Mouse (Mus musculus) liver, adult 2 months (tissue): ENCODE measurements around the gene Ddx19a. TPM values are rescaled to one million over a fixed set of nuclear protein-coding genes. Genes with fewer than 3 reads are reported as not detected.

Experiments
- DNase-seq: peaks from one replicate; pipeline ENCODE4 v3.0.0-alpha.2; 2011; ENCODE audit warnings: low read depth, low spot score; ENCODE audit errors: extremely low read depth
- H3K27ac ChIP-seq: fragments of 200-500 bp; replicated peaks from 2 replicates; pipeline ENCODE4 v1.5.1; 2012; ENCODE audit warnings: low read depth, mild to moderate bottlenecking, control low read depth, inconsistent platforms, low read length; ENCODE audit not compliant: insufficient read depth
- H3K27me3 ChIP-seq: fragments of 200-500 bp; 2 replicates; pipeline ENCODE4 v1.6.1; 2012; ENCODE audit warnings: mild to moderate bottlenecking, moderate library complexity, low read length, inconsistent platforms; ENCODE audit not compliant: control insufficient read depth, insufficient read depth
- H3K36me3 ChIP-seq: fragments of 200-500 bp; 2 replicates; pipeline ENCODE4 v1.6.1; 2012; ENCODE audit warnings: low read length, inconsistent platforms; ENCODE audit not compliant: control insufficient read depth, insufficient read depth
- H3K4me1 ChIP-seq: fragments of 200-500 bp; 2 replicates; pipeline ENCODE4 v1.6.1; 2011; ENCODE audit warnings: low read length; ENCODE audit not compliant: control insufficient read depth, insufficient read depth
- H3K4me3 ChIP-seq: fragments of 200-500 bp; 2 replicates; pipeline ENCODE4 v1.5.1; 2011; ENCODE audit warnings: low read depth, mild to moderate bottlenecking, control low read depth, low read length, moderate library complexity; ENCODE audit not compliant: insufficient read depth
- H3K79me2 ChIP-seq: fragments of 200-500 bp; 2 replicates; pipeline ENCODE4 v1.6.1; 2012; ENCODE audit warnings: inconsistent platforms, mild to moderate bottlenecking, low read length, moderate library complexity; ENCODE audit not compliant: control insufficient read depth, insufficient read depth
- H3K9ac ChIP-seq: fragments of 200-500 bp; 2 replicates; pipeline ENCODE4 v1.6.1; 2012; ENCODE audit warnings: low read depth, mild to moderate bottlenecking, control low read depth, inconsistent platforms, low read length
- CTCF ChIP-seq: fragments of 200-500 bp; IDR thresholded peaks from 2 replicates; pipeline ENCODE4 v1.5.1; 2011; ENCODE audit warnings: low read depth, low read length, control low read depth
- POLR2A ChIP-seq: fragments of 200-500 bp; IDR thresholded peaks from 2 replicates; pipeline ENCODE4 v1.6.1; 2011; ENCODE audit warnings: low read length, control low read depth; ENCODE audit not compliant: insufficient read depth; ENCODE audit errors: extremely low read depth
- WGBS: fragments of 180-500 bp; shearing (Covaris S2); methylation state at CpG from one replicate; pipeline ENCODE4 v1.1.7; 2018; 5-methylcytosine and 5-hydroxymethylcytosine counted together
- polyA plus RNA-seq: library from polyadenylated mRNA; depleted of rRNA; stranded (reverse); fragments of >200 nt; gene quantifications from 2 replicates; pipeline ENCODE4 v1.2.3, GENCODE M21; 2012
- total RNA-seq: library from RNA; depleted of rRNA; stranded (reverse); fragments of >200 nt; gene quantifications from 2 replicates; pipeline ENCODE4 v1.2.3, GENCODE M21; 2014

The Ddx19a gene
- total and polyA plus RNA-seq, 2 experiments = 10.2 to 12.0 TPM

DNA sequence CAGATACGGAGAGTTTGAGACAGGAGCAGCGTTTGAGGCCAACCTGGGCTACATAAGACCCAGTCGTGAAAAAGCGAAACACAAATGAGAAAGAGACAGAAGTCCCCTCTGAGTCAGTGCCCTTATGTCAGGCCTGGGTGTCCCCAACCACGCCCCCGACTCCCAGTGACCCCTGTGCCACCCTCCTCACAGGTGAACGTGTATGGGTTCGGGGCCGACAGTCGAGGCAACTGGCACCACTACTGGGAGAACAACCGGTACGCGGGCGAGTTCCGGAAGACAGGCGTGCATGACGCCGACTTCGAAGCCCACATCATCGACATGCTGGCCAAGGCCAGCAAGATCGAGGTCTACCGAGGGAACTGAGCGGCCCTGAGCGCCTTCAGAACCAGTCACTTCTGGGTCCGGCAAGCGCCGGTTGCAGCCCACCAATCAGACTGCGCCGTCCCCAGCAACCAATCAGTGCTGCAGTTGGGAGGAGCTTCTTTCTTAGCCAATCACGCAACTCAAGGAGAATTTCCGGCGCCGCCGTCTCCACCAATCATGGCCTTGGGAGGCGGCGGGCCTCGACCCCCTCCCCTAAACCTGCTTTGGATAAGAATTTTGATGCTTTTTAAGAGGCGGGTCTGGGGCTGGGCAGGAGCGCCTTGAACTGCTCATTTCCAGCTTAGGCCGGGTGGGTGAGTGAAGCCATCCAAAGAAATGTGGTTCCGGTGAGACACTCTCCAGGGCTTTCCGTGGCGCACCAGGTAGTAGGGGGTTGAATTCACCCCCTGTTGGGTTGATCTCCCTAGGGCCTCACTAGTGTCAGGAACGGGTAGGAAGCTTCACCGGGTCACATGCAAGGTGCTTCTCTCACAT lies 27.5 kb downstream of the Ddx19a start:
- WGBS = 6% methylated on average over 45 of the region's 45 CpGs

GRCm38 (mm10) chr8:110967326-110967725 lies 30.3 kb downstream of the Ddx19a start:
- Histone ChIP-seq H3K4me1 (peaks cover 9% of the 10 kb centered on the region), H3K9ac (no peak overlapping the region), H3K79me2 (no peaks in the 10 kb centered on the region), H3K27me3 (no peaks in the 10 kb centered on the region), H3K4me3 (no peak overlapping the region), H3K27ac (no peak overlapping the region), H3K36me3 (no peaks in the 10 kb centered on the region)
- WGBS = 86% methylated on average over 9 of the region's 9 CpGs
- TF ChIP-seq POLR2A (no peak), CTCF (no peak)
- DNase-seq = no peak

More for the DNA sequence above, 27.5 kb downstream of the Ddx19a start:
- H3K9ac ChIP-seq = peak overlapping the region; percentile 84
- no peak for TF ChIP-seq CTCF
- 0 out of 2 replicates have a peak, but pooled peaks have one; percentile 50 for TF ChIP-seq POLR2A
- H3K4me1 ChIP-seq = peaks cover 9% of the 10 kb centered on the region
- no peaks in the 10 kb centered on the region for H3K27me3 ChIP-seq
- no peaks in the 10 kb centered on the region for H3K79me2 ChIP-seq
- DNase-seq = peak; percentile 84
- H3K27ac ChIP-seq = peak overlapping the region; percentile 16; the same call in 1 of the 2 replicates
- H3K4me3 ChIP-seq = peak overlapping the region; percentile 71
- 0 out of 2 replicates have a peak, but pooled peaks cover 2% of the 10 kb centered on the region for H3K36me3 ChIP-seq

DNA sequence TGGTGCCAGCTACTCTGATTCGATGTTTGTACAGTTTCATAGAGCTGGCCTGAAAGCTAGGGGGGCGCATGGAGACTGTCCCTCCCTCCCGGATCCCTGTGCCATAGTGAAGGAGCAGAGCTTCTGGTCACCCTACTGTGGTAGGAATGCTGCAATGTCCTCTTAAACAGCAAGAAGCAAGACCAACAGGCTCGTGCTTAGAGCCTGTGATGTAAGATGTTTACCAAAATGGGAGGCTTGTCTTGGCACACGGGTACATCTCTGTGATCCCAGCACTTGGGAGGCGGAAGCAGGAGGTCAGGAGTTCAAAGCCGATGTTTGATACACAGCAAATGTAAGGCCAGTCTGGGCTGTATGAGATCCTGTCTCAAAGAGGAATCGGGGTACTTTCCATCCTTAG lies 31.0 kb downstream of the Ddx19a start:
- H3K36me3 ChIP-seq = no peaks in the 10 kb centered on the region
- no peaks in the 10 kb centered on the region for H3K27me3 ChIP-seq
- no peaks in the 10 kb centered on the region for H3K79me2 ChIP-seq
- H3K27ac ChIP-seq = peak overlapping the region; percentile 27; the same call in 1 of the 2 replicates
- no peak overlapping the region for H3K9ac ChIP-seq
- peaks cover 9% of the 10 kb centered on the region for H3K4me1 ChIP-seq
- TF ChIP-seq CTCF (no peak), POLR2A (no peak)
- H3K4me3 ChIP-seq = no peak overlapping the region
- WGBS = 34% methylated on average over 8 of the region's 8 CpGs
- DNase-seq = peak; percentile 76

- H3K4me3 ChIP-seq = no peak overlapping the region
- TF ChIP-seq POLR2A = no peak
- peak; percentile 24; the same call in 1 of the 2 replicates for TF ChIP-seq CTCF
- H3K79me2 ChIP-seq = no peaks in the 10 kb centered on the region
- H3K27ac ChIP-seq = no peak overlapping the region
- no peaks in the 10 kb centered on the region for H3K36me3 ChIP-seq
- WGBS = 16% methylated on average over 7 of the region's 7 CpGs
- H3K27me3 ChIP-seq = no peaks in the 10 kb centered on the region
- DNase-seq = peak; percentile 76
- H3K4me1 ChIP-seq = peaks cover 3% of the 10 kb centered on the region
- no peak overlapping the region for H3K9ac ChIP-seq
Observed at GRCm38 (mm10) chr8:110965594-110965993, 32.0 kb downstream of the Ddx19a start.

- TF ChIP-seq CTCF = no peak
- TF ChIP-seq POLR2A = no peak
- no peaks in the 10 kb centered on the region for H3K36me3 ChIP-seq
- 89% methylated on average over 7 of the region's 7 CpGs for WGBS
Observed at GRCm38 (mm10) chr8:110964666-110965065, 32.9 kb downstream of the Ddx19a start.

GRCm38 (mm10) chr8:110963051-110963450 lies 34.5 kb downstream of the Ddx19a start:
- WGBS = over 99% methylated on average over 2 of the region's 2 CpGs
- TF ChIP-seq CTCF (no peak), POLR2A (no peak)
- H3K79me2 ChIP-seq = no peaks in the 10 kb centered on the region
- no peak overlapping the region for H3K27ac ChIP-seq
- H3K4me3 ChIP-seq = no peak overlapping the region
- no peak for DNase-seq
- H3K36me3 ChIP-seq = no peaks in the 10 kb centered on the region
- no peak overlapping the region for H3K9ac ChIP-seq
- no peaks in the 10 kb centered on the region for H3K27me3 ChIP-seq
- peaks cover 3% of the 10 kb centered on the region for H3K4me1 ChIP-seq

More at GRCm38 (mm10) chr8:110964666-110965065, 32.9 kb downstream of the Ddx19a start:
- H3K4me3 ChIP-seq = no peak overlapping the region
- H3K27ac ChIP-seq = no peak overlapping the region
- H3K27me3 ChIP-seq = no peaks in the 10 kb centered on the region
- peaks cover 3% of the 10 kb centered on the region for H3K4me1 ChIP-seq
- H3K9ac ChIP-seq = no peak overlapping the region
- H3K79me2 ChIP-seq = no peaks in the 10 kb centered on the region
- no peak for DNase-seq
